Mouse (Mus musculus) olfactory bulb, adult 2 months (tissue): ENCODE measurements around the gene Gpr155.

Source experiments
- CTCF ChIP-seq: fragments of 200-500 bp; IDR thresholded peaks from 2 replicates; pipeline ENCODE4 v1.5.1; 2012; ENCODE audit warnings: low read depth, mild to moderate bottlenecking, low read length, moderate library complexity; ENCODE audit not compliant: insufficient read depth
- POLR2A ChIP-seq: fragments of 200-500 bp; IDR thresholded peaks from 2 replicates; pipeline ENCODE4 v1.6.1; 2012; ENCODE audit warnings: mild to moderate bottlenecking, low read depth, low read length, moderate library complexity; ENCODE audit not compliant: insufficient read depth

DNA sequence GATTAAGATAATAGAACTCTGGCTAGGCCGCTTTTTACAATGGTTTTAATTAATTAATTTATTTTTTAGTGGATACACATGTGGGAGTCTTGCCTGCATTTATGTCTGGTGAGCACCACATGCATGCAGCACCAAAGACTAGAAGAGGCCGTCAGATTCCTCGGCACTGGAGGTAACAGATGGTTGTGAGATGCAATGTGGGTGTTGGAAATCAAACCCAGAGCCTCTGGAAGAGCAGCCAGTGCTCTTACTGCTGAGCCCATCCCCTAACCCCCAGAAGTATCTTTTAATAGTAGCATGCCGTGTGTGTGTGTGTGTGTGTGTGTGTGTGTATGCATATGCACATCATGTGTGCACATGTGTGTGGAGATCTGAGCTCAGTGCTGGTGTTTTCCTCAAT, 41.2 kb downstream of the Gpr155 start:
- no peak for TF ChIP-seq POLR2A
- TF ChIP-seq CTCF, result no peak
